Mouse (Mus musculus) embryonic facial prominence, embryonic 14.5 days (tissue): ENCODE results near the gene Hcn1. TPM values are rescaled to one million over a fixed set of nuclear protein-coding genes. Genes with fewer than 3 reads are reported as not detected.

ENCODE experiments used
- ATAC-seq: fragments of 200-750 bp; cut with Nextera tagmentation; 2 replicates; pipeline ENCODE4 v1.8.0; 2017; ENCODE audit warnings: low read depth, moderate number of reproducible peaks, moderate TSS enrichment
- DNase-seq: peaks from one replicate; pipeline ENCODE4 v3.0.0-alpha.2; 2015; ENCODE audit warnings: low spot score
- H3K27ac ChIP-seq: fragments of 300-500 bp; sonication (generic); replicated peaks from 2 replicates; pipeline ENCODE4 v1.5.1; 2014; ENCODE audit warnings: low read depth, mild to moderate bottlenecking, low read length, moderate library complexity
- H3K27me3 ChIP-seq: fragments of 300-500 bp; sonication (generic); replicated peaks from 2 replicates; pipeline ENCODE4 v1.6.1; 2014; ENCODE audit warnings: low read length; ENCODE audit not compliant: control insufficient read depth, insufficient read depth
- H3K36me3 ChIP-seq: fragments of 300-500 bp; sonication (generic); 2 replicates; pipeline ENCODE4 v1.6.1; 2014; ENCODE audit warnings: low read length, mixed read lengths; ENCODE audit not compliant: control insufficient read depth, insufficient read depth
- H3K4me1 ChIP-seq: fragments of 300-500 bp; sonication (generic); 2 replicates; pipeline ENCODE4 v1.6.1; 2014; ENCODE audit warnings: antibody characterized with exemption, low read length; ENCODE audit not compliant: control insufficient read depth, insufficient read depth
- H3K4me2 ChIP-seq: fragments of 300-500 bp; sonication (generic); 2 replicates; pipeline ENCODE4 v1.6.1; 2014; ENCODE audit warnings: low read depth, mild to moderate bottlenecking, low read length, moderate library complexity, mixed read lengths
- H3K4me3 ChIP-seq: fragments of 300-500 bp; sonication (generic); 2 replicates; pipeline ENCODE4 v1.5.1; 2014; ENCODE audit warnings: low read depth, mild to moderate bottlenecking, low read length
- H3K9ac ChIP-seq: fragments of 300-500 bp; sonication (generic); 2 replicates; pipeline ENCODE4 v1.6.1; 2014; ENCODE audit warnings: low read depth, mild to moderate bottlenecking, low read length, moderate library complexity, mixed read lengths
- H3K9me3 ChIP-seq: fragments of 300-500 bp; sonication (generic); 2 replicates; pipeline ENCODE4 v1.6.1; 2016; ENCODE audit warnings: low read length; ENCODE audit not compliant: control insufficient read depth
- WGBS: fragments of 180-500 bp; shearing (Covaris S2); extraction: QIAGEN DNeasy Blood & Tissue Kit; methylation state at CpG from one replicate; pipeline ENCODE4 v1.1.7; 2014; 5-methylcytosine and 5-hydroxymethylcytosine counted together
- polyA plus RNA-seq: library from polyadenylated mRNA; unstranded; fragments of >200 nt; fragmentation: Nextera tagmentation; extraction: Ambion mirVana; gene quantifications from 2 replicates; pipeline ENCODE4 v1.2.1, GENCODE M21; 2014

The Hcn1 gene
- polyA plus RNA-seq, 1 experiment from 2014 or later, result 0.26 TPM

GRCm38 (mm10) chr13:117931746-117932145 lies 329.6 kb downstream of the Hcn1 start:
- peak; percentile 29 for DNase-seq
- no peaks in the 10 kb centered on the region for H3K27me3 ChIP-seq
- H3K4me3 ChIP-seq, result no peak overlapping the region
- no peak overlapping the region for H3K27ac ChIP-seq
- no peaks in the 10 kb centered on the region for H3K4me1 ChIP-seq
- H3K4me2 ChIP-seq, result no peak overlapping the region
- no peaks in the 10 kb centered on the region for H3K36me3 ChIP-seq
- no peaks in the 10 kb centered on the region for H3K9me3 ChIP-seq
- WGBS, result 62% methylated on average over 2 of the region's 2 CpGs
- no peak overlapping the region for H3K9ac ChIP-seq
- no peak for ATAC-seq

GRCm38 (mm10) chr13:117938761-117939160 lies 336.6 kb downstream of the Hcn1 start:
- no peak for ATAC-seq
- Histone ChIP-seq H3K4me1 (no peaks in the 10 kb centered on the region), H3K9ac (no peak overlapping the region), H3K4me2 (no peak overlapping the region), H3K27ac (no peak overlapping the region), H3K27me3 (no peaks in the 10 kb centered on the region), H3K36me3 (no peaks in the 10 kb centered on the region), H3K4me3 (no peak overlapping the region), H3K9me3 (no peaks in the 10 kb centered on the region)
- 81% methylated on average over 1 of the region's 1 CpGs for WGBS
- no peak for DNase-seq

GRCm38 (mm10) chr13:117940536-117941280 lies 338.6 kb downstream of the Hcn1 start:
- H3K9me3 ChIP-seq, result no peaks in the 10 kb centered on the region
- no peak overlapping the region for H3K4me2 ChIP-seq
- H3K27ac ChIP-seq, result no peak overlapping the region
- WGBS, result 89% methylated on average over 8 of the region's 8 CpGs
- ATAC-seq (peak; percentile 67), DNase-seq (peak; percentile 4)
- H3K4me3 ChIP-seq, result no peak overlapping the region
- H3K27me3 ChIP-seq, result no peaks in the 10 kb centered on the region
- H3K9ac ChIP-seq, result no peak overlapping the region
- no peaks in the 10 kb centered on the region for H3K4me1 ChIP-seq
- no peaks in the 10 kb centered on the region for H3K36me3 ChIP-seq

GRCm38 (mm10) chr13:117946843-117947242 lies 344.7 kb downstream of the Hcn1 start:
- no peak overlapping the region for H3K4me2 ChIP-seq
- no peak overlapping the region for H3K9ac ChIP-seq
- no peaks in the 10 kb centered on the region for H3K9me3 ChIP-seq
- H3K27me3 ChIP-seq, result no peaks in the 10 kb centered on the region
- no peak overlapping the region for H3K27ac ChIP-seq
- no peak overlapping the region for H3K4me3 ChIP-seq
- 69% methylated on average over 3 of the region's 3 CpGs for WGBS
- DNase-seq (no peak), ATAC-seq (no peak)
- no peaks in the 10 kb centered on the region for H3K4me1 ChIP-seq
- no peaks in the 10 kb centered on the region for H3K36me3 ChIP-seq

- no peak for ATAC-seq
- Histone ChIP-seq H3K27ac (no peak overlapping the region), H3K27me3 (no peaks in the 10 kb centered on the region), H3K4me2 (no peak overlapping the region), H3K4me1 (no peaks in the 10 kb centered on the region), H3K4me3 (no peak overlapping the region), H3K9ac (no peak overlapping the region), H3K36me3 (no peaks in the 10 kb centered on the region), H3K9me3 (no peaks in the 10 kb centered on the region)
- WGBS, result 59% methylated on average over 1 of the region's 1 CpGs
- DNase-seq, result no peak
Observed at GRCm38 (mm10) chr13:117947704-117948376, 345.7 kb downstream of the Hcn1 start.

GRCm38 (mm10) chr13:117958496-117959421 lies 356.6 kb downstream of the Hcn1 start:
- Histone ChIP-seq H3K4me1 (no peaks in the 10 kb centered on the region), H3K4me3 (no peak overlapping the region; the same call in 1 of the 2 replicates), H3K9me3 (no peaks in the 10 kb centered on the region), H3K27me3 (no peaks in the 10 kb centered on the region), H3K36me3 (no peaks in the 10 kb centered on the region), H3K27ac (no peak overlapping the region), H3K9ac (no peak overlapping the region), H3K4me2 (peak overlapping the region; percentile 29)
- peak; percentile 97 for ATAC-seq
- peak; percentile 65 for DNase-seq
- 16% methylated on average over 15 of the region's 18 CpGs for WGBS

- no peak for DNase-seq
- no peak for ATAC-seq
- Histone ChIP-seq H3K4me2 (no peak overlapping the region), H3K9ac (no peak overlapping the region), H3K36me3 (no peaks in the 10 kb centered on the region), H3K4me3 (no peak overlapping the region), H3K27ac (no peak overlapping the region), H3K9me3 (no peaks in the 10 kb centered on the region), H3K4me1 (no peaks in the 10 kb centered on the region), H3K27me3 (no peaks in the 10 kb centered on the region)
Observed at GRCm38 (mm10) chr13:117964620-117965019, 362.5 kb downstream of the Hcn1 start.

- Histone ChIP-seq H3K36me3 (no peaks in the 10 kb centered on the region), H3K4me2 (no peak overlapping the region), H3K27ac (no peak overlapping the region), H3K9ac (no peak overlapping the region), H3K9me3 (no peaks in the 10 kb centered on the region), H3K4me1 (no peaks in the 10 kb centered on the region), H3K27me3 (no peaks in the 10 kb centered on the region), H3K4me3 (no peak overlapping the region)
- 67% methylated on average over 7 of the region's 7 CpGs for WGBS
- DNase-seq, result no peak
- ATAC-seq, result no peak
Observed at GRCm38 (mm10) chr13:117975382-117975781, 373.3 kb downstream of the Hcn1 start.
